Mouse (Mus musculus) liver, embryonic 12.5 days (tissue): ENCODE data around the gene Gtf2h2. TPM values are rescaled to one million over a fixed set of nuclear protein-coding genes. Genes with fewer than 3 reads are reported as not detected.
"Not testable (repeated sequence)": the region's sequence is repeated elsewhere in the genome, so short reads cannot be mapped to it uniquely, and the experiment has no call there.

Source experiments
- ATAC-seq: fragments of 200-750 bp; cut with Nextera tagmentation; 2 replicates; pipeline ENCODE4 v1.8.0; 2017; ENCODE audit warnings: moderate number of reproducible peaks, mild to moderate bottlenecking, moderate library complexity
- H3K27ac ChIP-seq: fragments of 300-500 bp; sonication (generic); 2 replicates; pipeline ENCODE4 v1.5.1; 2016; ENCODE audit warnings: mild to moderate bottlenecking
- H3K27me3 ChIP-seq: fragments of 300-500 bp; sonication (generic); replicated peaks from 2 replicates; pipeline ENCODE4 v1.6.1; 2016; ENCODE audit warnings: mild to moderate bottlenecking, moderate library complexity
- H3K36me3 ChIP-seq: fragments of 300-500 bp; sonication (generic); 2 replicates; pipeline ENCODE4 v1.6.1; 2016; ENCODE audit warnings: mild to moderate bottlenecking, moderate library complexity
- H3K4me1 ChIP-seq: fragments of 300-500 bp; sonication (generic); 2 replicates; pipeline ENCODE4 v1.6.1; 2016
- H3K4me2 ChIP-seq: fragments of 300-500 bp; sonication (generic); 2 replicates; pipeline ENCODE4 v1.6.1; 2016; ENCODE audit warnings: mild to moderate bottlenecking, moderate library complexity
- H3K4me3 ChIP-seq: fragments of 300-500 bp; sonication (generic); 2 replicates; pipeline ENCODE4 v1.5.1; 2016; ENCODE audit warnings: mild to moderate bottlenecking, moderate library complexity
- H3K9ac ChIP-seq: fragments of 300-500 bp; sonication (generic); 2 replicates; pipeline ENCODE4 v1.6.1; 2016; ENCODE audit warnings: mild to moderate bottlenecking, moderate library complexity
- H3K9me3 ChIP-seq: fragments of 300-500 bp; sonication (generic); replicated peaks from 2 replicates; pipeline ENCODE4 v1.6.1; 2016; ENCODE audit warnings: mild to moderate bottlenecking, moderate library complexity
- WGBS: fragments of 180-500 bp; shearing (Covaris S2); methylation state at CpG from one replicate; pipeline ENCODE4 v1.1.7; 2016; ENCODE audit not compliant: insufficient replicate concordance; 5-methylcytosine and 5-hydroxymethylcytosine counted together
- polyA plus RNA-seq: library from polyadenylated mRNA; unstranded; fragments of >200 nt; fragmentation: Nextera tagmentation; extraction: Ambion mirVana; gene quantifications from 2 replicates; pipeline ENCODE4 v1.2.1, GENCODE M21; 2016

Gtf2h2 gene
- polyA plus RNA-seq, 1 experiment from 2014 or later, result 46.6 TPM

DNA sequence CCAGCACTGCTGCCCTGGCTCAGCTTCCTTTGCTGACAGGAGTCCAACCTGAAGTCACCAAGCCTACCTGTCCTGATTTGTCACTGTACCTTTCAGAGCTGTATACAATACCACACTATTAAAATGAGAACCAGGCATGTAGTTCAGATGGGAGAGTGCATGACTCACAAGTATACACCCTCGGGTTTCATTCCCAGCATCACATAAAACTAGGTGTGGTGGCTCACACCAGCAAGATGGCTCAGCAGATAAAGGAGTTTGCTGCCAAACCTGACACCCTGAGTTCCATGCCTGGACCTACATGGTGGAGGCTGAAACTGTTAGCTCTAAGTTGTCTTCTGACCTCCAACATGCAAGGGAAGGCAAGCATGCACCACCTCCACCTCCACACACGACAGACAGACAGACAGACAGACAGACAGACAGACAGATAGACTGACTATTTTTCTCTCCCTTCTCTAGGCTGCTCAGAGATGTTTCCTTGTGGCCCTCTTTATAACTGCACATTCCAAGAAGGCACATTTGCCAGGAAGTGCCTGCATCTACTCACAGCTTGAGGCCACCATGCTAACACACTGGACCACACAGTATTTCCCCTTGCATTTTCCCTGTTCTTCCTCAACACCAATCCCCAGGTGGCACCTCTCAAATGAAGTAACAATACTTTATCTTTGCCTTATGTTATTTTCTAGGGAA lies 28.7 kb downstream of the Gtf2h2 start:
- peak; percentile 70 for ATAC-seq
- H3K9me3 ChIP-seq, result no peaks in the 10 kb centered on the region
- no peaks in the 10 kb centered on the region for H3K27me3 ChIP-seq
- H3K27ac ChIP-seq, result no peak overlapping the region
- WGBS, result 55% methylated on average over 2 of the region's 2 CpGs
- no peak overlapping the region for H3K4me3 ChIP-seq
- H3K9ac ChIP-seq, result no peak overlapping the region
- H3K4me1 ChIP-seq, result peaks cover 8% of the 10 kb centered on the region
- no peak overlapping the region for H3K4me2 ChIP-seq
- peaks cover 62% of the 10 kb centered on the region for H3K36me3 ChIP-seq

DNA sequence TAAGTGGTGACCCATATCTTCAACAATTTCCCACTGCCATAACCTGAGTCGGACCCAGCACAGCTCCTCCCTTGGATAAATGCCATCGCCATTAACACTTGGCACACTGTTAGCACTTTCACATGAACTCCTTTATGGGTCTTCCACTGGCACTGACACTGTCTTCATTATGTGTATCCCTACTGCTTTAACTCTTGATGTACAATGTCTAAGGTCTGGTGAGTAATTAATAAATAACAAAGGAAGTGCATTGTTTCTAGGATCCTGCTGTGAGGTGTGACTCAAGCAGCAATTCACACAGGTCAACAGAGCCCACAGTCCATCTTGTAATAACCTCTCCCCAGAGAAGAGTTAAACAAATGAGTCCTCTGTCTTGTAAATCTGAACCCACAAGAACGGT lies 31.0 kb downstream of the Gtf2h2 start:
- peaks cover 41% of the 10 kb centered on the region for H3K36me3 ChIP-seq
- H3K27me3 ChIP-seq, result no peaks in the 10 kb centered on the region
- H3K9ac ChIP-seq, result no peak overlapping the region
- H3K9me3 ChIP-seq, result no peaks in the 10 kb centered on the region
- H3K4me1 ChIP-seq, result peaks cover 8% of the 10 kb centered on the region
- H3K4me3 ChIP-seq, result no peak overlapping the region
- 77% methylated on average over 3 of the region's 3 CpGs for WGBS
- no peak for ATAC-seq
- H3K4me2 ChIP-seq, result no peak overlapping the region
- no peak overlapping the region for H3K27ac ChIP-seq

DNA sequence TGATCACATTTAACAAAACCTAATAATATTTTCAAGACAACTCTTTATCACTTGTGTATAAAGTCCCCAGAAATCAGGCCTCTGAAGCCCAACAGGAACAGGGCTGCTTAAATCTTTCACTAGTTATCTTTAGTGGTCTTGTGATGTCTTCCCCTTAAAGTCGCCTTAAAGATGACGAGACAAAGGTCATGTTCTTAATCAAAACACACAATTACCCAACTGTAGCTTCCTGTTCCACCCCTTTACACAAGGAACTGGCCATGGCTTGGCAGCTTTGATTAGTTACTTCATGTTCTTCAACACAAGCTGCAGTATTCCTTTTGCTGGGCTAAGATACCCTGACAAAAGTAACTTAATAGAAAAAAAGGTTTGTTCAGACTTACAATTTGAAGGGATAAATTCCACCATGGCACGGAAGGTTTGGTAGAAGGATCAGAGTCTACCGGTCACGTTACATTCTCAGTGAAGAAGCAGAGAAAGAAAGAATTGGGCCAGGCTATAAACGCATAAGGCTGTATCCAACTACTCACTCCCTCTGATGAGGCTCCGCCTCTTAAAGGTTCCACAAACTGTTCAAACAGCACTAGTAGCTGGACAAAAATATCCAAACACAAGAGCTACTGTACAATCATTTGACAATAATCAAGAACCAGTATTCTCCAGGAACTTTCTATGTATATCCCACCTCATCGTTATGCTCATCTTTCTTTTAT lies 39.8 kb downstream of the Gtf2h2 start, which contains the start of gene Naip1:
Gene Naip1 (minus strand): TSS at position 455 of the 713 bp plus-strand sequence.
- not testable (repeated sequence) for H3K4me3 ChIP-seq, H3K36me3 ChIP-seq, H3K27ac ChIP-seq, H3K9ac ChIP-seq, H3K9me3 ChIP-seq, H3K4me2 ChIP-seq, H3K27me3 ChIP-seq, H3K4me1 ChIP-seq, ATAC-seq
- 58% methylated on average over 8 of the region's 8 CpGs for WGBS

DNA sequence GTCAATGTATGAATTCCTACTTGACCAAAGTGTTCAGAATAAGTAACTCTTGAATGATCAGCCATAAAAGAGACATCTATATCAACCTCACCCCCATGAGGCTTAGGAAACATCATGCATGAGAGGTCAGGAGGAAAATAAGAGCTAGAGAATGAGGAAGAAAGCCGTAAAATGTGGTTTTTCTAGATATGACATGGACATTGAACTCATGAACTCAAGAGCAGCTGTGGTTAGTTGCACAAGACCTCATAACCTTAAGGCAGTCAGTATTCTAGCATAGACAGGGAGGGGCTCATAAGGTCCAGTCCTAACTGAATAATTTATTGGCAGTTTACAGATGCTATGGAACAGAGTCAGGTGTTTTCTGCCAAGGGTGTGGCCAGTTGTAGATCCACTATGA lies 42.9 kb downstream of the Gtf2h2 start:
- no peak overlapping the region for H3K27ac ChIP-seq
- 34% methylated on average over 1 of the region's 1 CpGs for WGBS
- H3K36me3 ChIP-seq, result no peaks in the 10 kb centered on the region
- no peak for ATAC-seq
- no peak overlapping the region for H3K9ac ChIP-seq
- H3K9me3 ChIP-seq, result no peaks in the 10 kb centered on the region
- H3K27me3 ChIP-seq, result no peaks in the 10 kb centered on the region
- no peak overlapping the region for H3K4me2 ChIP-seq
- H3K4me3 ChIP-seq, result no peak overlapping the region
- H3K4me1 ChIP-seq, result no peaks in the 10 kb centered on the region

DNA sequence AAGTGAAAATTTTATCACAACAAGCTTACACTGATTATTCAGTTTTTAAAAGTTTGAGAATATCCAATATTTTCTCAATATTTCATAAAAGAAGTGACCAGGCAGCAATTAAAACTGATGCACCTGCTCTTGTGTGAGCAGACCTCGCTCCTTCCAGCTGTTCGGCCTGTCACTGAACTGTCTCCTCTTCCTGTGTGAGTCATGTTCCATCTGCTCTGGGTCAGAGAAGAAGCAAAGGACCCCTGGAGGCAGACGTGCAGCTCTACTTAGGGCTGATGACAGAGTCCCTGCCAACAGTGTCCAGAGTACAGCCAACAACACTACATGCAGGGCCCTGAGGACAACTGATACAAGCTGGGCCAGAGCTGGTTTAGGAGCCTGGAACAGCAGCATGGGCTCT lies 52.3 kb downstream of the Gtf2h2 start:
- H3K9ac ChIP-seq, result no peak overlapping the region
- no peak overlapping the region for H3K27ac ChIP-seq
- no peaks in the 10 kb centered on the region; the same call in 1 of the 2 replicates for H3K27me3 ChIP-seq
- ATAC-seq, result no peak
- H3K4me2 ChIP-seq, result no peak overlapping the region
- H3K36me3 ChIP-seq, result no peaks in the 10 kb centered on the region
- no peak overlapping the region for H3K4me3 ChIP-seq
- WGBS, result 48% methylated on average over 3 of the region's 3 CpGs
- H3K4me1 ChIP-seq, result no peaks in the 10 kb centered on the region
- H3K9me3 ChIP-seq, result no peaks in the 10 kb centered on the region

DNA sequence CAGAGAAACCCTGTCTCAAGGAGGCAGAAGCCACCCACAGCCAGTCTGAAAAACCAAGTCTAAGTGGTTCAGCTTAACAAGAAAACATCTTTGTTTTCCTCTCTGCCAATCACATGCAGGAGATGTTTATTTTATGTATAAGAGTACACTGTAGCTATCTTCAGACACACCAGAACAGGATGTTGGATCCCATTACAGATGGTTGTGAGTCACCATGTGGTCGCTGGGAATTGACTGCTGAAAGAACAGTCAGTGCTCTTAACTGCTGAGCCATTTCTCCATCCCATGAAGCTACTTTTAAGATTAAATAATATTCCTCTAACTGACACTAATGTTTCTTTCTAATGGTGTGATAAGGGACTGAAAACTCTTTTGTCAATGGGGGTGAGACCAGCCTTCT lies 53.7 kb downstream of the Gtf2h2 start:
- no peaks in the 10 kb centered on the region for H3K4me1 ChIP-seq
- no peak overlapping the region for H3K4me2 ChIP-seq
- no peaks in the 10 kb centered on the region for H3K9me3 ChIP-seq
- H3K36me3 ChIP-seq, result no peaks in the 10 kb centered on the region
- ATAC-seq, result no peak
- H3K9ac ChIP-seq, result no peak overlapping the region
- no peaks in the 10 kb centered on the region; the same call in 1 of the 2 replicates for H3K27me3 ChIP-seq
- 28% methylated on average over 1 of the region's 1 CpGs for WGBS
- no peak overlapping the region for H3K27ac ChIP-seq
- no peak overlapping the region for H3K4me3 ChIP-seq

DNA sequence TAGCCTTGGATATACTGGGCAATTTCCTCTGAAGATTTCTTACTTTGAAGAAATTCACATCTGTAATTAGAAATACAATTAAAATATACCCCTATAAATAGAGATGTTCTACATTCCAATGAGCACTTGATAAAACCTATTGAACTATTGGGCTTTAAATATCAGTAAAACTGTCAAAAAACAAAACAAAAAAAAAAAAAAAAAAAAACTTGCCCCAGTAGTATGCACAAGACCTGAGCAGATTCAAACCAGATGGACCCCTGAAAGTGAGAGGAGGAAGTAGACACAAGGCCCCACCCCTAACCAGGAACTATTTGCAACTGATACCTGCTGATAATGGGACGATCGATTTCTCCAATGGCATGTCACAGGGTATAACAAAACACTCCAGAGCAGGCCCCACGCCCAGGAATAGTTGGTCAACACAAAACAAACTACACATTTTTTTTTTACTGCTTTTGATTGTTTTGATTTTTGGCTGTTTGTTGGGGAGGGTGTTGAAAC lies 55.0 kb downstream of the Gtf2h2 start:
- Histone ChIP-seq H3K4me1 (no peaks in the 10 kb centered on the region), H3K9ac (no peak overlapping the region), H3K27ac (no peak overlapping the region), H3K27me3 (no peaks in the 10 kb centered on the region), H3K9me3 (no peaks in the 10 kb centered on the region), H3K36me3 (no peaks in the 10 kb centered on the region), H3K4me3 (no peak overlapping the region), H3K4me2 (no peak overlapping the region)
- ATAC-seq, result no peak
- WGBS, result 31% methylated on average over 3 of the region's 3 CpGs

DNA sequence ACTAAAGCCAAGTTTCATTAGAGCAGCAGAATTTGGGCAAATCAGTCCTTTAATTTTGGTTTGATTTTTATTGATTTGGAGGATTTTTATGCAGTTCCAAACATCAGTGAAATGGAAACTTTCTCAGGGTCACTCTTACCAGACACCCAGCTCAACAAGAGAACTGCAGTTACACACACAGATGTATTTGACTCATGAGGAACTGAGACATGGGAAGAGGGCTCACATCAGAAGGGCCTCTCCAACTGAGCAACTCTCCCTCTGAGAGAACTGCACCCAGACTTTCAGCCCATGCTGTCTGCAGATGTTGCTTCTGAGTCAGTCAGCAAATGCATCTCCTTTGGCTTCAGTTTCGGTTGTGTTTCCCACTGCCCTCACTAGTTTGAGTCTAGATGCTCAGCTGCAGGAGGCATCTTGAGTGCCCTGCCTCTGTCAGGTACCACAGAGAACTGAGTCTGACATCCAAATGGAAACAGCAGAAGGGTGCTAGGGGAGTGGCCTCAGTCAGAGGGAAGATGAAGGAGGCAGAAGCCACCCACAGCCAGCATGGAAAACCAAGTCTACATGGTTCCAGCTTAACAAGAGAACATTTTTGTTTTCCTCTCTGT lies 55.7 kb downstream of the Gtf2h2 start:
- not testable (repeated sequence) for H3K36me3 ChIP-seq, H3K4me1 ChIP-seq, ATAC-seq, H3K27ac ChIP-seq, H3K27me3 ChIP-seq, H3K4me3 ChIP-seq, H3K4me2 ChIP-seq, H3K9me3 ChIP-seq, H3K9ac ChIP-seq
- WGBS, result 69% methylated on average over 1 of the region's 1 CpGs

DNA sequence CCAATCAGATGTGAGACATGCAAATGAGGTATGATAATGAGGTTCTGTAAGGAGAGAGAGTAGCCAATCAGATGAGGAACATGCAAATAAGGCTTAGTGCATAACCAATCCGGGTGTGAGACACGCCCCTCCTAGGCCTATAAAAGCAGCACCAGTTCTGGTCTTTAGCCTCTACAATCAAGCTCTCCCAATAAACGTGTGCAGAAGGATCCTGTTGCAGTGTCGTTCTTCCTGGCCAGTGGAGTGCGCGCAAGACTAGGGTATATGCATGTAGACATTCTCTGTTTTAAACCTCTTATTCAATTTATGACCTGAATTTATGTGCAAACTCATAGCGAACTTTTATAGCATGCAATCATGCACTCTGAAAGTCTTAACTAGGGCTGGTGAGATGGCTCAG lies 72.4 kb downstream of the Gtf2h2 start:
- H3K4me3 ChIP-seq, H3K9ac ChIP-seq, H3K36me3 ChIP-seq, H3K4me2 ChIP-seq, H3K27ac ChIP-seq, H3K9me3 ChIP-seq, H3K4me1 ChIP-seq, H3K27me3 ChIP-seq, ATAC-seq: not testable (repeated sequence)
- 73% methylated on average over 7 of the region's 7 CpGs for WGBS

DNA sequence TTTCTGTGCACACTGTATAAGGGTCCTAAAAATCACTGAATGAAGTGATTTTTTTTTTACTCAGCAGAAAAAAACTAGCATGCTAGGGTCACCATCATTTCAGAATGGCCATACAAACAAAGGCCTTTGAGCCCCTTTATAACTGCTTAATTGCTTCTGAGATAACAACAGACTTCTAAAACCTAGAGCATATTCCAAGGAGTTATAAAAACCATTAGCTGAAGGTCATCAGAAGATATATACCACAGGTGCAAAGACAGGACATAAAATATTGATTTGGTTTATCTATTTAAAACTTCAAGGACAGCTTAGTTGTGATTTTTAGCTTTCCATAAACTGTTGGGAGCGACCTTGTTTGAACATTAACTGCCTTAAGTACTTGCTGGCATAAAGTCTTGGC lies 78.0 kb downstream of the Gtf2h2 start:
- Histone ChIP-seq H3K27me3 (no peaks in the 10 kb centered on the region), H3K4me2 (no peak overlapping the region), H3K9me3 (peaks cover 10% of the 10 kb centered on the region), H3K27ac (no peak overlapping the region), H3K4me1 (no peaks in the 10 kb centered on the region), H3K36me3 (no peaks in the 10 kb centered on the region), H3K9ac (no peak overlapping the region), H3K4me3 (no peak overlapping the region)
- ATAC-seq, result no peak
- 29% methylated on average over 1 of the region's 1 CpGs for WGBS
